Mouse (Mus musculus): ENCODE data around the gene Vinac1. TPM values are rescaled to one million over a fixed set of nuclear protein-coding genes. Genes with fewer than 3 reads are reported as not detected.

The Vinac1 gene
- total and polyA plus RNA-seq, 2 experiments from 2014 or later, result 1.1 to 1.8 TPM

DNA sequence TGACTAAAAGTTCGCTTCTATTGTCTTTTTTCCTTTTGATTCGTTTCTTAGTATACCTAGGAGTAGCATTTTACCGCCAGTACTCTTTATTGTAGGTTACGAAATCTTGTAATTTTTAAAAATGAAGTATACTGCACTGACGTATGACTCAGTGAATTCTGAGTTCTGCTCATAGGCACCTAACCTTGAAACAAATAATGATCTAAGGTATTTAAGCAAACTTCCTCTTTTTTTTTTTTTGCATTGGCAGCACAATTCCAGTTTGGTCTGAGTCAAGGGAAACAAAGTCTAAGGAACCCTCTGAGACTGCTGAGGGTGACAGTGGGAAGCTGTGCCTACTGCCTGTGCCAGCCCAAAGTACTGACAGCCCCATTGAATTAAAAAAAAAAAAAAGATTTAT lies 35.5 kb upstream of the Vinac1 start:
- Histone ChIP-seq H3K27me3 (ENCODE audit: insufficient read depth, low read length) (no peaks in the 10 kb centered on the region), H3K36me3 (ENCODE audit: insufficient read depth, low read length) (peaks cover 27% of the 10 kb centered on the region; the same call in 1 of the 2 replicates)
- no peak for TF ChIP-seq CTCF (IDR thresholded peaks at IDR 0.05)

DNA sequence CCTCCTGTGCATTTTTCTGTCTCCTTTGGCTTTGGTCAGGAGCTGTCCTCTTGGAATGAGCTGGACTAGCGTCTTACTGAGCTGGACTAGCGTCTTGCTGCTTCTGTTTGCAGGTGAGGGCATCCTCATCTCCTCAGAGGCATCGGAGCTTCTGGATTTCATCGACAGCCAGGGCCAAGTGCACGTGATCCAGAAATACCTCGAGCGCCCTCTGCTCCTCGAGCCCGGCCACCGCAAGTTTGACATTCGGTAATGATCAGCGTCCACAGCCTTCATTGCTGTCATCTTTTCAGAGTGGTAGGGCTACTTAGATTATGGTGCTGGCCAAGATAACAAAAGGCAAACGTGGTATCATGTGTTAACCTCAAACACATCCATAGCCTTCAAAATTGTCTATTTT lies 33.1 kb upstream of the Vinac1 start:
- H3K4me2 ChIP-seq (ENCODE audit: low read depth, low read length, poor library complexity, severe bottlenecking), result no peak overlapping the region
- ATAC-seq (ENCODE audit: low FRiP score) (no peak), DNase-seq (ENCODE audit: low spot score) (no peak)
- no peaks in the 10 kb centered on the region for H3K4me1 ChIP-seq (ENCODE audit: insufficient read depth, low read length)
- H3K27ac ChIP-seq (ENCODE audit: low read depth, low read length), result no peak overlapping the region
- no peak overlapping the region for H3K4me3 ChIP-seq (ENCODE audit: low read depth, low read length)
- no peak overlapping the region for H3K9ac ChIP-seq (replicated peaks; ENCODE audit: low read length, poor library complexity, severe bottlenecking)
- WGBS, result 76% methylated on average over 13 of the region's 13 CpGs
- TF ChIP-seq CTCF (IDR thresholded peaks at IDR 0.05), result peak; percentile 37
- no peaks in the 10 kb centered on the region for H3K9me3 ChIP-seq (ENCODE audit: low read length)
- H3K36me3 ChIP-seq (ENCODE audit: insufficient read depth, low read length), result peaks cover 33% of the 10 kb centered on the region
- no peaks in the 10 kb centered on the region for H3K27me3 ChIP-seq (ENCODE audit: insufficient read depth, low read length)

More for the DNA sequence above, 35.5 kb upstream of the Vinac1 start:
- no peaks in the 10 kb centered on the region for H3K9me3 ChIP-seq (ENCODE audit: low read length)
- DNase-seq (ENCODE audit: low spot score) (no peak), ATAC-seq (ENCODE audit: low FRiP score) (no peak)
- H3K27ac ChIP-seq (ENCODE audit: low read depth, low read length), result no peak overlapping the region
- no peak overlapping the region for H3K9ac ChIP-seq (replicated peaks; ENCODE audit: low read length, poor library complexity, severe bottlenecking)
- no peak overlapping the region for H3K4me2 ChIP-seq (ENCODE audit: low read depth, low read length, poor library complexity, severe bottlenecking)
- H3K4me1 ChIP-seq (ENCODE audit: insufficient read depth, low read length), result no peaks in the 10 kb centered on the region
- H3K4me3 ChIP-seq (ENCODE audit: low read depth, low read length), result no peak overlapping the region
- 94% methylated on average over 5 of the region's 5 CpGs for WGBS

DNA sequence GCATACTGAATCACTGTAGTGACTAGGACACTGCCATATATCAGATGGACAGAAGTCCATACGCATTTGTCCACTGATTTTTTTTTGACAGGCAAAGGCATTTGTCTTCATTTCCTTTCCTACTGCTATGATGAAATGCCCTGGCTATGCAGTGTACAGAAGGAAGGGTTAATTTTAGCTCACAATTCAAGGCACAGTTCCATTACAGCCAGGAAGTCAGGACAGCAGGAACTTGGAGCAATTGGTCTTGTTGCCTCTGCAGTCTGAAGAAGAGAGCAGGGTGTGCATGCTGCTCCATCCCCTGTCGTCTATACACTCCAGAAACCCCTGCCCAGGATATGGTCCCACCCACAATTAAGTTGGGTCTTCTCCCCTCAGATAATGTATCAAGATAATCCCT lies 31.2 kb upstream of the Vinac1 start:
- H3K36me3 ChIP-seq (ENCODE audit: insufficient read depth, low read length), result peaks cover 39% of the 10 kb centered on the region
- no peaks in the 10 kb centered on the region for H3K4me1 ChIP-seq (ENCODE audit: insufficient read depth, low read length)
- no peak overlapping the region for H3K27ac ChIP-seq (ENCODE audit: low read depth, low read length)
- no peak overlapping the region for H3K4me3 ChIP-seq (ENCODE audit: low read depth, low read length)
- no peak overlapping the region for H3K9ac ChIP-seq (replicated peaks; ENCODE audit: low read length, poor library complexity, severe bottlenecking)
- 76% methylated on average over 2 of the region's 2 CpGs for WGBS
- DNase-seq (ENCODE audit: low spot score), result no peak
- H3K4me2 ChIP-seq (ENCODE audit: low read depth, low read length, poor library complexity, severe bottlenecking), result no peak overlapping the region
- H3K9me3 ChIP-seq (ENCODE audit: low read length), result no peaks in the 10 kb centered on the region
- ATAC-seq (ENCODE audit: low FRiP score), result no peak
- no peak for TF ChIP-seq CTCF (IDR thresholded peaks at IDR 0.05)
- H3K27me3 ChIP-seq (ENCODE audit: insufficient read depth, low read length), result no peaks in the 10 kb centered on the region

DNA sequence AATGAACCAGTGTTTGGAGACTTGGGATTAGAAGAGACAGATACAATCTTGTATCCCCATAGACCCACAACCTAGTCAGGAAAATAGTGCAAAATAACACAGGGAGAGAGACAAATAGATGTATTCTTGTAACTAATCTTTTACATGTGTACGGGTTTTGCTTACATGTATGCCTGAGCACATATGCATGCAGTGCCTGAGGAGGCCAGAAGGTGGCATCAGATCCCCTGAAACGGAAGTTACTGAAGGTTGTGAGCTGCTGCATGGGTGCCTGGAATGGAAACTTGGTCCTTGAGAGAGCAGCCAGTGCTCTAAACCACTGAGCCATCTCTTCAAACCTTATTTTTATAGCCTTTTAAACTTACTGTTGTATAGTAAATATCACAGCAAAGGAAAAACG lies 30.3 kb upstream of the Vinac1 start:
- no peaks in the 10 kb centered on the region for H3K4me1 ChIP-seq (ENCODE audit: insufficient read depth, low read length)
- peaks cover 39% of the 10 kb centered on the region for H3K36me3 ChIP-seq (ENCODE audit: insufficient read depth, low read length)
- DNase-seq (ENCODE audit: low spot score) (peak; percentile 28), ATAC-seq (ENCODE audit: low FRiP score) (no peak)
- H3K4me2 ChIP-seq (ENCODE audit: low read depth, low read length, poor library complexity, severe bottlenecking), result no peak overlapping the region
- H3K9ac ChIP-seq (replicated peaks; ENCODE audit: low read length, poor library complexity, severe bottlenecking), result no peak overlapping the region
- H3K27me3 ChIP-seq (ENCODE audit: insufficient read depth, low read length), result no peaks in the 10 kb centered on the region
- H3K9me3 ChIP-seq (ENCODE audit: low read length), result no peaks in the 10 kb centered on the region
- H3K27ac ChIP-seq (ENCODE audit: low read depth, low read length), result no peak overlapping the region
- WGBS, result 77% methylated on average over 3 of the region's 3 CpGs
- H3K4me3 ChIP-seq (ENCODE audit: low read depth, low read length), result no peak overlapping the region
- TF ChIP-seq CTCF (IDR thresholded peaks at IDR 0.05), result peak; percentile 66

DNA sequence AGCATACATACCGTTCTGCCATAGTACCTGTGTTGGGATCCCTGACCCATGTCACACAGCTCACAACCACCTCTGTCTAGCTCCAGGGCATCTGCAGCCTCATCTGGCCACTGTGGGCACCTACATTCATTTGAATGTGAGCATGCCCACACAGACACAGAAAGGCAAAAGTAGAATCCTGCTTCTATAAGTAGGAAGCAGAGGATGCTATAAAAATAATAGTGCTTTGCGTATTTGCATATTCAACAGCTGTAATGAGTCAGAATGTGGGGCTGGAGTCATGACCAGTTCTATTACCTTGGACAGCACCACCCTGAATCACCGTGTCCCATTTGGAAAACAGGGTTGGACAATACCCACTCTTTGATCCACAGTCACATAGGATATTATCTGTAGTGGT lies 22.3 kb upstream of the Vinac1 start:
- no peak for TF ChIP-seq CTCF (IDR thresholded peaks at IDR 0.05)
- 91% methylated on average over 3 of the region's 3 CpGs for WGBS
- Histone ChIP-seq H3K36me3 (ENCODE audit: insufficient read depth, low read length) (peaks cover 10% of the 10 kb centered on the region), H3K27me3 (ENCODE audit: insufficient read depth, low read length) (no peaks in the 10 kb centered on the region), H3K9ac (replicated peaks; ENCODE audit: low read length, poor library complexity, severe bottlenecking) (no peak overlapping the region), H3K9me3 (ENCODE audit: low read length) (no peaks in the 10 kb centered on the region), H3K4me3 (ENCODE audit: low read depth, low read length) (no peak overlapping the region), H3K4me1 (ENCODE audit: insufficient read depth, low read length) (peaks cover 12% of the 10 kb centered on the region), H3K27ac (ENCODE audit: low read depth, low read length) (no peak overlapping the region), H3K4me2 (ENCODE audit: low read depth, low read length, poor library complexity, severe bottlenecking) (no peak overlapping the region)
- ATAC-seq (ENCODE audit: low FRiP score), result no peak
- no peak for DNase-seq (ENCODE audit: low spot score)

- H3K9me3 ChIP-seq (ENCODE audit: low read length), result no peaks in the 10 kb centered on the region
- ATAC-seq (ENCODE audit: low FRiP score), result peak; percentile 81
- peaks cover 12% of the 10 kb centered on the region for H3K4me1 ChIP-seq (ENCODE audit: insufficient read depth, low read length)
- H3K36me3 ChIP-seq (ENCODE audit: insufficient read depth, low read length), result peaks cover 10% of the 10 kb centered on the region
- H3K4me3 ChIP-seq (ENCODE audit: low read depth, low read length), result peak overlapping the region; percentile 75
- peak overlapping the region; percentile 71 for H3K4me2 ChIP-seq (ENCODE audit: low read depth, low read length, poor library complexity, severe bottlenecking)
- H3K27ac ChIP-seq (ENCODE audit: low read depth, low read length), result peak overlapping the region; percentile 72
- under 1% methylated on average over 20 of the region's 20 CpGs for WGBS
- DNase-seq (ENCODE audit: low spot score), result peak; percentile 62
- no peak for TF ChIP-seq CTCF (IDR thresholded peaks at IDR 0.05)
- no peaks in the 10 kb centered on the region for H3K27me3 ChIP-seq (ENCODE audit: insufficient read depth, low read length)
- H3K9ac ChIP-seq (replicated peaks; ENCODE audit: low read length, poor library complexity, severe bottlenecking), result peak overlapping the region; percentile 78
These were observed 18.4 kb upstream of the Vinac1 start for GRCm38 (mm10) chr2:129066326-129066725.

Data from midbrain, postnatal 0 days (tissue).